Mouse (Mus musculus) stomach, embryonic 16.5 days (tissue): ENCODE data around the gene Ccdc148. TPM values are rescaled to one million over a fixed set of nuclear protein-coding genes. Genes with fewer than 3 reads are reported as not detected.

Experiments used
- ATAC-seq: fragments of 200-750 bp; cut with Nextera tagmentation; 2 replicates; pipeline ENCODE4 v1.8.0; 2017; ENCODE audit warnings: moderate number of reproducible peaks, moderate TSS enrichment; ENCODE audit not compliant: insufficient read depth, low FRiP score
- H3K27ac ChIP-seq: fragments of 300-500 bp; sonication (generic); 2 replicates; pipeline ENCODE4 v1.5.1; 2014; ENCODE audit warnings: low read length
- H3K27me3 ChIP-seq: fragments of 300-500 bp; sonication (generic); 2 replicates; pipeline ENCODE4 v1.6.1; 2014; ENCODE audit warnings: low read length, control low read depth, mixed read lengths; ENCODE audit not compliant: control insufficient read depth, insufficient read depth
- H3K36me3 ChIP-seq: fragments of 300-500 bp; sonication (generic); 2 replicates; pipeline ENCODE4 v1.6.1; 2014; ENCODE audit warnings: low read length; ENCODE audit not compliant: control insufficient read depth, insufficient read depth
- H3K4me1 ChIP-seq: fragments of 300-500 bp; sonication (generic); 2 replicates; pipeline ENCODE4 v1.6.1; 2014; ENCODE audit warnings: low read length, control low read depth, mixed read lengths; ENCODE audit not compliant: control insufficient read depth, insufficient read depth
- H3K4me2 ChIP-seq: fragments of 300-500 bp; sonication (generic); 2 replicates; pipeline ENCODE4 v1.6.1; 2014; ENCODE audit warnings: low read depth, low read length, mixed read lengths
- H3K4me3 ChIP-seq: fragments of 300-500 bp; sonication (generic); replicated peaks from 2 replicates; pipeline ENCODE4 v1.5.1; 2014; ENCODE audit warnings: mild to moderate bottlenecking, low read length
- H3K9ac ChIP-seq: fragments of 300-500 bp; sonication (generic); 2 replicates; pipeline ENCODE4 v1.6.1; 2014; ENCODE audit warnings: low read length
- H3K9me3 ChIP-seq: fragments of 300-500 bp; sonication (generic); replicated peaks from 2 replicates; pipeline ENCODE4 v1.6.1; 2016; ENCODE audit warnings: low read length, control low read depth; ENCODE audit not compliant: control insufficient read depth
- WGBS: fragments of 180-500 bp; shearing (Covaris S2); extraction: QIAGEN DNeasy Blood & Tissue Kit; methylation state at CpG from one replicate; pipeline ENCODE4 v1.1.7; 2014; 5-methylcytosine and 5-hydroxymethylcytosine counted together
- polyA plus RNA-seq: library from polyadenylated mRNA; unstranded; fragments of >200 nt; fragmentation: Nextera tagmentation; extraction: Ambion mirVana; gene quantifications from 2 replicates; pipeline ENCODE4 v1.2.1, GENCODE M21; 2015

Ccdc148 gene
- polyA plus RNA-seq, 1 experiment from 2014 or later = 0.93 TPM

GRCm38 (mm10) chr2:59170593-59170992 is 10.1 kb upstream of the Ccdc148 start:
- Histone ChIP-seq H3K4me2 (no peak overlapping the region), H3K4me3 (no peak overlapping the region), H3K4me1 (peaks cover 32% of the 10 kb centered on the region; the same call in 1 of the 2 replicates), H3K36me3 (no peaks in the 10 kb centered on the region), H3K27me3 (no peaks in the 10 kb centered on the region), H3K9ac (no peak overlapping the region), H3K27ac (peak overlapping the region; percentile 68), H3K9me3 (no peaks in the 10 kb centered on the region)
- WGBS = 84% methylated on average over 5 of the region's 5 CpGs
- no peak for ATAC-seq

DNA sequence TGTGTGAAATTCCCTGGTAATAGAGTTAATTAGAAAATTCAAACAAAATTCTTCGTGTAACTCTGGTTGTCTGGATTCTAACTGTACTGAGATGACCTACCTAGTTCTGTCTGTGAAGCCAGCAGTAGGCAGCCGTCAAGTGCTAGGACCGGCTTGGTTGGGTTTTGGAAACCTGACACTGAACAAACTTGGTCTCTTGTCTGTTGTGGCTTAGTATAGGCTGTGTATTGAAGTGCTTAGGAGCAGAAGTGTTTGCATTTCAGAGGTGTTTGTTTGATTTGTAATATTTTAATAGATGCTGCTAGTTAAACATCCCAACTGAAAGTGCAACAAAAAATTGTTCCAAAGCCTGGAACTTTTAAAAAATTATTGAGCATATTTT is 9.7 kb upstream of the Ccdc148 start:
- H3K27ac ChIP-seq = peak overlapping the region; percentile 76
- no peaks in the 10 kb centered on the region for H3K36me3 ChIP-seq
- no peak; the same call in 1 of the 2 replicates for ATAC-seq
- H3K27me3 ChIP-seq = no peaks in the 10 kb centered on the region
- 67% methylated on average over 3 of the region's 3 CpGs for WGBS
- peaks cover 30% of the 10 kb centered on the region; the same call in 1 of the 2 replicates for H3K4me1 ChIP-seq
- no peak overlapping the region for H3K9ac ChIP-seq
- H3K9me3 ChIP-seq = no peaks in the 10 kb centered on the region
- no peak overlapping the region for H3K4me3 ChIP-seq
- no peak overlapping the region for H3K4me2 ChIP-seq

GRCm38 (mm10) chr2:59169572-59170207 is 9.2 kb upstream of the Ccdc148 start:
- 45% methylated on average over 9 of the region's 9 CpGs for WGBS
- H3K4me1 ChIP-seq = peaks cover 30% of the 10 kb centered on the region; the same call in 1 of the 2 replicates
- H3K9me3 ChIP-seq = no peaks in the 10 kb centered on the region
- 0 out of 2 replicates have a peak overlapping the region, but pooled peaks have one; percentile 15 for H3K4me2 ChIP-seq
- ATAC-seq = no peak
- H3K27me3 ChIP-seq = no peaks in the 10 kb centered on the region
- H3K4me3 ChIP-seq = no peak overlapping the region
- no peaks in the 10 kb centered on the region for H3K36me3 ChIP-seq
- no peak overlapping the region for H3K9ac ChIP-seq
- H3K27ac ChIP-seq = peak overlapping the region; percentile 76

- no peak overlapping the region for H3K9ac ChIP-seq
- no peaks in the 10 kb centered on the region for H3K27me3 ChIP-seq
- 61% methylated on average over 4 of the region's 4 CpGs for WGBS
- peak overlapping the region; percentile 79 for H3K27ac ChIP-seq
- no peaks in the 10 kb centered on the region for H3K36me3 ChIP-seq
- H3K9me3 ChIP-seq = no peaks in the 10 kb centered on the region
- peaks cover 32% of the 10 kb centered on the region for H3K4me1 ChIP-seq
- H3K4me3 ChIP-seq = no peak overlapping the region
- peak; percentile 80 for ATAC-seq
- no peak overlapping the region for H3K4me2 ChIP-seq
These were observed 7.3 kb upstream of the Ccdc148 start for GRCm38 (mm10) chr2:59167830-59168229.

DNA sequence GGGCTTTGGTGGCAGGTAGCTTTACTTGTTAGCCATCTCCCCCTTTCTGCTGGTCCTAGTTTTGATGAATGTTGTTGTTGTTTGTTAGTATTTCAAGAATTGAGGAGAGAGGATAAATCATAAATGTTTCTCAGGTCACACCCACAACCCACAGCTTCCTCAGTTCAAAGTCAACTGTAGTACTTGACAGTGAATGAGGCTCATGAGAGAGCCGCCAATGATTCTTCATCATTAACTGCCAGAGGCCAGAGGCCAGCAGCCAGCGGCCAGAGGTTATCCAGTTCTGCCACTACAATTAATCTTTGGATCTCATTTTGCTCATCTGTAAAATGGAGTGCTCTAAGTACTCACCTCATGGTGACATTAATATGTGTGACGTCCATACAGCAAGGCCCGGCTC is 6.5 kb upstream of the Ccdc148 start:
- no peaks in the 10 kb centered on the region for H3K36me3 ChIP-seq
- no peaks in the 10 kb centered on the region for H3K9me3 ChIP-seq
- no peak overlapping the region for H3K4me2 ChIP-seq
- H3K27ac ChIP-seq = peak overlapping the region; percentile 79
- ATAC-seq = no peak
- no peaks in the 10 kb centered on the region for H3K27me3 ChIP-seq
- WGBS = 69% methylated on average over 4 of the region's 4 CpGs
- no peak overlapping the region for H3K9ac ChIP-seq
- no peak overlapping the region for H3K4me3 ChIP-seq
- H3K4me1 ChIP-seq = peaks cover 33% of the 10 kb centered on the region

GRCm38 (mm10) chr2:59162285-59162600 is 1.8 kb upstream of the Ccdc148 start:
- Histone ChIP-seq H3K36me3 (no peaks in the 10 kb centered on the region), H3K4me2 (peak overlapping the region; percentile 55), H3K9ac (peak overlapping the region; percentile 94), H3K4me3 (peak overlapping the region; percentile 95), H3K4me1 (peaks cover 18% of the 10 kb centered on the region), H3K27me3 (no peaks in the 10 kb centered on the region), H3K27ac (no peak overlapping the region), H3K9me3 (no peaks in the 10 kb centered on the region)
- no peak for ATAC-seq
- 19% methylated on average over 8 of the region's 8 CpGs for WGBS

DNA sequence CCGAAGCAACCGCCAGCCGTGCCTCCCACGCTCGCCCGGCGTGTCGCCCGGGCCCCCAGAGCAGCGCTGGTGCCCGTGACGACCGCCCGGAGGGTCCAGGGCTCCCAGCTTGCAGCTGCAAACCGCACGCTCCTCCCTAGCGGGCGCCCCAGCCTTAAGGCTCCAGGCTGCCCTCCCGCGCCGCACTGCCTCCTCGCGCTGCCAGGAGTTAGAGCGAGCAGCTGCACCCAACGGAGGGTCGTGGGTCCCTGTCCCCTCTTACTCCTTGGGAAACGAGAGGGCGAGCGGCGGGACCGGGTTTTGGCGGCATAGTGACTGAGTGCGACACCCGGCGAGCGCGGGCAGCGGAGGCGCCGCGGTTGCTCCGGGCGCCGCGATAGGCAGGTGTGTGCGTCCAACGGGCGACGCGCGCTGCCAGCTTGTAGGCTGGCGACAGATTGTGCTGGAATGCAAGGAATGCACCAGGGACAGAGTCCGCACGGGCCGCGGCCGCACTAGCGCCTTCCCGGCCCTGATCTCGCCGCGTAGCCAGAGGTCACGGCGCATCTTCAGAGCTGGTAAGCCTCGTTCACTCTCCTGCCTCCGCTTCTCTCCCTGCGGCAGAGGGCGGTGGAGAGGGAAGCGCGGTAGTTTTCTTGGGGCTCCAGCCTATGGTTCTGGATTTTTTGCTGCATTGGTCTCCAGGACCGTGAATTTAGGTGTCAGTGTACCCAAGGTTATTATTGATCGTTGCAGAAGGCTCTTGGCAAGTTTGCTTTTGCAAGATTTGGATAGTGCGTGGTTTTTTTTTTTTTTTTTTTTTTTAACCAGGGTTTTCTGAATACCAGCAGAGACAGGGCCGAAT is 1.2 kb upstream of the Ccdc148 start:
- Histone ChIP-seq H3K27me3 (no peaks in the 10 kb centered on the region), H3K4me3 (peak overlapping the region; percentile 95), H3K9me3 (no peaks in the 10 kb centered on the region), H3K36me3 (no peaks in the 10 kb centered on the region), H3K27ac (peak overlapping the region; percentile 90), H3K4me1 (peaks cover 14% of the 10 kb centered on the region), H3K9ac (peak overlapping the region; percentile 94), H3K4me2 (peak overlapping the region; percentile 55)
- ATAC-seq = peak; percentile 49; the same call in 1 of the 2 replicates
- WGBS = under 1% methylated on average over 74 of the region's 74 CpGs

GRCm38 (mm10) chr2:59161021-59161440 is 548 bp upstream of the Ccdc148 start:
- ATAC-seq = peak; percentile 39
- WGBS = 0% methylated on average over 45 of the region's 58 CpGs

DNA sequence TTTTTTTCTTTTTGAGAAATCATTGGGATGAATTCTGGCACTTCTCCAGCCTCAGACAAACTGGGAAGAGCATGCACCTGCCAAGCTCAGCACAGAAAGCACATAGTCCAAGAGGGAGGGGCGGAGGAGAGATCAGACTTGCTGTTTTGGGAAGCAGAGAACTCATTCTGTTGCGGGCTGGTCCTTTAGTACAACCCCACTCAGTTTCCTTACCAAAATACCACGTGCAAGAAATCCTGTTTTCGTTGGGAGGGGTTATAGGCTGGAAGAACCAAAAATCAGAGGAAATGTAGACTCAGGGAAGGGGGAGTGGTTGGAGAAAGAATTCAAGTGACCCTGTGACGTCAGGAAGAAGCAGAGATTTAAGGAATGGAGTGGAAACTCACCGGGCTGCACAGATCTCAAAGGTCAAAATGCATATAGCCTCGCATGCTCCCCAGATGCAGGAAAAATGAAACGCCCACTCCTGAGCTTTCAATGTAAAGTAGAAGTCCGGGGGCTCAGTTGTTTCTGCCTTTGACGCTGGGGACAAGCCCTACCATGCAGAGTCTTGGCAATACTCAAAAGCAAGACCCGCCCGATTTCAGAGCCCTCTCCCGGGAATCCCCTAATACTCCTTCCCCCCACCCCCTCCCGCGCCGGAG is 400 bp downstream of the Ccdc148 start:
- WGBS = under 1% methylated on average over 16 of the region's 16 CpGs
- Histone ChIP-seq H3K27ac (peak overlapping the region; percentile 3; the same call in 1 of the 2 replicates), H3K4me1 (peaks cover 11% of the 10 kb centered on the region), H3K9me3 (no peaks in the 10 kb centered on the region), H3K36me3 (no peaks in the 10 kb centered on the region), H3K4me2 (peak overlapping the region; percentile 77), H3K27me3 (no peaks in the 10 kb centered on the region), H3K4me3 (peak overlapping the region; percentile 95), H3K9ac (peak overlapping the region; percentile 41)
- ATAC-seq = peak; percentile 1

More at GRCm38 (mm10) chr2:59161021-59161440, 548 bp upstream of the Ccdc148 start:
- Histone ChIP-seq H3K4me2 (peak overlapping the region; percentile 55), H3K27me3 (no peaks in the 10 kb centered on the region), H3K9me3 (no peaks in the 10 kb centered on the region), H3K27ac (peak overlapping the region; percentile 90), H3K4me3 (peak overlapping the region; percentile 95), H3K9ac (peak overlapping the region; percentile 94), H3K36me3 (no peaks in the 10 kb centered on the region), H3K4me1 (peaks cover 11% of the 10 kb centered on the region)
